15 mouse cellular contexts compared by ENCODE assay signal in the genomic region with DNA sequence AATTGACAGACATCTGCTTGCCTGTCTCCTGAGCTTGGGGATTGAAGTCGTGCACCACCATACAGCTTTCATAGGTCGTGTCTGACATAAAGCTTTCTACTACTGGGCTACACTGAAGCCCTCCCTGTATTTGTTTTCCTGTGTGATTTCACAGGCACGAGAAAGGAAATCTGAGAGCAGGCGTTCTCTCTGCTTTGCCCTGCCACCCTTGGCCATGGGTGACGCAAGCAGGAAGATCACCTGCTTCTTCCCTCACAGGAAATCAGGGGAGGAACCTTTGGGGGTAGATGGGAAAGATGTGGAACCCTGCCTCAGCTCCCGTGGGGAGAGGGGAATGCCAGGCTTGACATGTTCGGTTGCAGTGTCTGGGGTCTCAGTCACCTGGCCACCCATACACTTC. TPM values are rescaled to one million over a fixed set of nuclear protein-coding genes. Genes with fewer than 3 reads are reported as not detected.
DNase-seq lines count a peak whose midpoint lies in the region; ATAC-seq and TF ChIP-seq lines count a peak whose summit lies in the region.
"Had no signal": no experiment of that assay in that cellular context is flagged by ENCODE, and none has a peak within 500 bp of the region (broad histone marks: within the 10 kb centered on the region; RNA-seq: fewer than 3 reads in every experiment).

No protein-coding gene starts in this region.

- H3K27me3 ChIP-seq in heart, embryonic 16.5 days (ENCODE audit: control insufficient read depth, insufficient read depth, low read length): no peaks in the 10 kb centered on the region
- H3K27me3 ChIP-seq in heart, embryonic 11.5 days (ENCODE audit: control insufficient read depth, insufficient read depth, low read length): no peaks in the 10 kb centered on the region
- H3K27me3 ChIP-seq in liver, postnatal 0 days (ENCODE audit: insufficient read depth, low read length): no peaks in the 10 kb centered on the region
- H3K27me3 ChIP-seq in liver, embryonic 12.5 days (replicated peaks): peaks cover 10% of the 10 kb centered on the region; the same call in 1 of the 2 replicates
- no peaks in the 10 kb centered on the region for H3K27me3 ChIP-seq in embryonic facial prominence, embryonic 14.5 days (replicated peaks; ENCODE audit: control insufficient read depth, insufficient read depth, low read length)
- no peaks in the 10 kb centered on the region for H3K27me3 ChIP-seq in stomach, embryonic 15.5 days (replicated peaks)

- H3K9me3 ChIP-seq in heart, embryonic 16.5 days (replicated peaks; ENCODE audit: control insufficient read depth, low read length): no peaks in the 10 kb centered on the region
- H3K9me3 ChIP-seq in heart, embryonic 11.5 days (replicated peaks; ENCODE audit: control insufficient read depth, low read length): no peaks in the 10 kb centered on the region
- no peaks in the 10 kb centered on the region for H3K9me3 ChIP-seq in liver, postnatal 0 days (ENCODE audit: low read length)
- no peaks in the 10 kb centered on the region for H3K9me3 ChIP-seq in liver, embryonic 12.5 days (replicated peaks)
- H3K9me3 ChIP-seq in embryonic facial prominence, embryonic 14.5 days (ENCODE audit: control insufficient read depth, low read length): no peaks in the 10 kb centered on the region
- no peaks in the 10 kb centered on the region for H3K9me3 ChIP-seq in stomach, embryonic 15.5 days
- H3K9me3 ChIP-seq: forebrain, embryonic 13.5 days had no signal

- no peak for TF ChIP-seq EP300 in liver, postnatal 0 days (IDR thresholded peaks at IDR 0.05; ENCODE audit: low read depth)

- H3K36me3 ChIP-seq in heart, embryonic 16.5 days (ENCODE audit: control insufficient read depth, insufficient read depth): no peaks in the 10 kb centered on the region
- no peaks in the 10 kb centered on the region for H3K36me3 ChIP-seq in heart, embryonic 11.5 days (ENCODE audit: control insufficient read depth, insufficient read depth, low read length)
- H3K36me3 ChIP-seq in liver, postnatal 0 days (replicated peaks; ENCODE audit: insufficient read depth, low read length): no peaks in the 10 kb centered on the region
- H3K36me3 ChIP-seq in liver, embryonic 12.5 days: no peaks in the 10 kb centered on the region
- no peaks in the 10 kb centered on the region for H3K36me3 ChIP-seq in embryonic facial prominence, embryonic 14.5 days (ENCODE audit: control insufficient read depth, insufficient read depth, low read length)
- no peaks in the 10 kb centered on the region for H3K36me3 ChIP-seq in stomach, embryonic 15.5 days

- H3K4me1 ChIP-seq in heart, embryonic 16.5 days (ENCODE audit: control insufficient read depth, insufficient read depth, low read length): peaks cover 9% of the 10 kb centered on the region
- H3K4me1 ChIP-seq in heart, embryonic 11.5 days (ENCODE audit: control insufficient read depth, insufficient read depth, low read length): 0 out of 2 replicates have a peak, but pooled peaks cover 2% of the 10 kb centered on the region
- peaks cover 18% of the 10 kb centered on the region for H3K4me1 ChIP-seq in liver, postnatal 0 days (ENCODE audit: insufficient read depth)
- peaks cover 7% of the 10 kb centered on the region; the same call in 1 of the 2 replicates for H3K4me1 ChIP-seq in liver, embryonic 12.5 days
- H3K4me1 ChIP-seq in embryonic facial prominence, embryonic 14.5 days (ENCODE audit: control insufficient read depth, insufficient read depth, low read length): peaks cover 14% of the 10 kb centered on the region
- peaks cover 10% of the 10 kb centered on the region for H3K4me1 ChIP-seq in stomach, embryonic 15.5 days
- H3K4me1 ChIP-seq: forebrain, embryonic 13.5 days had no signal

- 0 out of 2 replicates have a peak overlapping the region, but pooled peaks have one; percentile 15 for H3K27ac ChIP-seq in heart, embryonic 16.5 days (ENCODE audit: low read length)
- no peak overlapping the region for H3K27ac ChIP-seq in heart, embryonic 11.5 days (ENCODE audit: low read depth, low read length)
- H3K27ac ChIP-seq in liver, postnatal 0 days (ENCODE audit: low read depth): peak overlapping the region; percentile 6; the same call in 1 of the 2 replicates
- no peak overlapping the region for H3K27ac ChIP-seq in liver, embryonic 12.5 days
- no peak overlapping the region; the same call in 1 of the 2 replicates for H3K27ac ChIP-seq in embryonic facial prominence, embryonic 14.5 days (replicated peaks; ENCODE audit: low read depth, low read length)
- peak overlapping the region; percentile 21; the same call in 1 of the 2 replicates for H3K27ac ChIP-seq in stomach, embryonic 15.5 days
- H3K27ac ChIP-seq: forebrain, embryonic 13.5 days had no signal

- ATAC-seq in heart, embryonic 16.5 days (replicated peaks; ENCODE audit: extremely low read depth, insufficient read depth, low FRiP score): no peak
- no peak for ATAC-seq in heart, embryonic 11.5 days (replicated peaks; ENCODE audit: insufficient number of reproducible peaks, low FRiP score, low TSS enrichment)
- ATAC-seq in liver, postnatal 0 days: peak; percentile 16
- no peak for ATAC-seq in liver, embryonic 12.5 days
- ATAC-seq in embryonic facial prominence, embryonic 14.5 days (ENCODE audit: low read depth): 0 out of 2 replicates have a peak, but pooled peaks have one; percentile 7
- ATAC-seq in stomach, embryonic 15.5 days (ENCODE audit: insufficient read depth, low FRiP score, low read depth): no peak
- ATAC-seq: activated CD4-positive, CD25-positive, alpha-beta regulatory T cell, adult 4 months; forebrain, embryonic 13.5 days; inflammation-experienced regulatory T-cells, adult 6 months had no signal

- H3K9ac ChIP-seq in heart, embryonic 16.5 days (ENCODE audit: low read length): no peak overlapping the region; the same call in 1 of the 2 replicates
- H3K9ac ChIP-seq in heart, embryonic 11.5 days (ENCODE audit: low read depth, low read length): no peak overlapping the region
- no peak overlapping the region for H3K9ac ChIP-seq in liver, postnatal 0 days (replicated peaks)
- H3K9ac ChIP-seq in liver, embryonic 12.5 days: no peak overlapping the region
- H3K9ac ChIP-seq in embryonic facial prominence, embryonic 14.5 days (ENCODE audit: low read depth, low read length): peak overlapping the region; percentile 42; the same call in 1 of the 2 replicates
- H3K9ac ChIP-seq in stomach, embryonic 15.5 days: no peak overlapping the region
- H3K9ac ChIP-seq: forebrain, embryonic 13.5 days had no signal

- no peak overlapping the region for H3K4me3 ChIP-seq in heart, embryonic 16.5 days (ENCODE audit: low read length)
- H3K4me3 ChIP-seq in heart, embryonic 11.5 days (ENCODE audit: low read depth, low read length): no peak overlapping the region
- no peak overlapping the region for H3K4me3 ChIP-seq in liver, postnatal 0 days (ENCODE audit: low read depth, low read length)
- no peak overlapping the region for H3K4me3 ChIP-seq in liver, embryonic 12.5 days
- no peak overlapping the region for H3K4me3 ChIP-seq in embryonic facial prominence, embryonic 14.5 days (ENCODE audit: low read depth, low read length)
- H3K4me3 ChIP-seq in stomach, embryonic 15.5 days (replicated peaks): no peak overlapping the region
- H3K4me3 ChIP-seq: forebrain, embryonic 13.5 days; megakaryocyte, embryonic 14.5 days had no signal

- DNase-seq in liver, postnatal 0 days: no peak
- no peak for DNase-seq in embryonic facial prominence, embryonic 14.5 days (ENCODE audit: low spot score)
- DNase-seq in urinary bladder, postnatal 36 days (ENCODE audit: low spot score in 2 of 2): no peak
- no peak for DNase-seq in adrenal gland, postnatal 25 days
- DNase-seq: B cell, adult 2 months; cerebellum, adult 9-10 months; retina, postnatal 1 day had no signal

- H3K4me2 ChIP-seq in heart, embryonic 16.5 days (ENCODE audit: low read depth, low read length): no peak overlapping the region
- H3K4me2 ChIP-seq in heart, embryonic 11.5 days: no peak overlapping the region
- no peak overlapping the region for H3K4me2 ChIP-seq in liver, postnatal 0 days (ENCODE audit: low read depth, low read length)
- H3K4me2 ChIP-seq in liver, embryonic 12.5 days: no peak overlapping the region
- H3K4me2 ChIP-seq in embryonic facial prominence, embryonic 14.5 days (ENCODE audit: low read depth, low read length): no peak overlapping the region
- no peak overlapping the region for H3K4me2 ChIP-seq in stomach, embryonic 15.5 days
- H3K4me2 ChIP-seq: forebrain, embryonic 13.5 days had no signal

- WGBS in heart, embryonic 16.5 days: 52% methylated on average over 7 of the region's 7 CpGs
- 55% methylated on average over 7 of the region's 7 CpGs for WGBS in heart, embryonic 11.5 days (ENCODE audit: insufficient replicate concordance)
- WGBS in liver, postnatal 0 days (ENCODE audit: insufficient replicate concordance): 34% methylated on average over 7 of the region's 7 CpGs
- WGBS in liver, embryonic 12.5 days (ENCODE audit: insufficient replicate concordance): 46% methylated on average over 7 of the region's 7 CpGs
- WGBS in embryonic facial prominence, embryonic 14.5 days: 18% methylated on average over 7 of the region's 7 CpGs
- 44% methylated on average over 7 of the region's 7 CpGs for WGBS in stomach, embryonic 15.5 days

- no peak for TF ChIP-seq CTCF in liver, postnatal 0 days (IDR thresholded peaks at IDR 0.05; ENCODE audit: low read depth)

RNA-seq across cellular contexts. Expression of a gene that starts 7.5 kb away (rescaled TPM):
- polyA plus RNA-seq in heart, embryonic 16.5 days (2015; fragmentation: Nextera tagmentation; extraction: Ambion mirVana): 1.3 and 1.9 TPM in 2 replicates
- polyA plus RNA-seq in heart, embryonic 11.5 days (2014; fragmentation: Nextera tagmentation; extraction: Ambion mirVana): 0.59 and 0.97 TPM in 2 replicates
- 0.15 and 0.34 TPM in 2 replicates for polyA plus RNA-seq in liver, postnatal 0 days (2015; fragmentation: Nextera tagmentation; extraction: Ambion mirVana)
- 0.84 and 0.95 TPM in 2 replicates for polyA plus RNA-seq in liver, embryonic 12.5 days (2016; fragmentation: Nextera tagmentation; extraction: Ambion mirVana)
- 2.8 and 3.3 TPM in 2 replicates for polyA plus RNA-seq in embryonic facial prominence, embryonic 14.5 days (2014; fragmentation: Nextera tagmentation; extraction: Ambion mirVana)
- 3.6 and 4.3 TPM in 2 replicates for polyA plus RNA-seq in stomach, embryonic 15.5 days (2015; fragmentation: Nextera tagmentation; extraction: Ambion mirVana)
- 3.5 and 4.0 TPM in 2 replicates for total RNA-seq in adrenal gland, postnatal 25 days (2021)

RNA-seq across cellular contexts. Expression of a gene that starts 7.6 kb away (rescaled TPM):
- polyA plus RNA-seq in heart, embryonic 16.5 days (2015; fragmentation: Nextera tagmentation; extraction: Ambion mirVana): 21.6 and 25.8 TPM in 2 replicates
- 4.2 and 6.4 TPM in 2 replicates for polyA plus RNA-seq in heart, embryonic 11.5 days (2014; fragmentation: Nextera tagmentation; extraction: Ambion mirVana)
- polyA plus RNA-seq in liver, postnatal 0 days (2015; fragmentation: Nextera tagmentation; extraction: Ambion mirVana): 2.4 and 2.8 TPM in 2 replicates
- polyA plus RNA-seq in liver, embryonic 12.5 days (2016; fragmentation: Nextera tagmentation; extraction: Ambion mirVana): 4.9 and 5.3 TPM in 2 replicates
- 32.1 and 37.8 TPM in 2 replicates for polyA plus RNA-seq in embryonic facial prominence, embryonic 14.5 days (2014; fragmentation: Nextera tagmentation; extraction: Ambion mirVana)
- polyA plus RNA-seq in stomach, embryonic 15.5 days (2015; fragmentation: Nextera tagmentation; extraction: Ambion mirVana): 19.8 and 21.5 TPM in 2 replicates
- total RNA-seq in adrenal gland, postnatal 25 days (2021): 11.1 and 13.7 TPM in 2 replicates

RNA-seq across cellular contexts. Expression of a gene that starts 22.6 kb away (rescaled TPM):
- polyA plus RNA-seq in heart, embryonic 16.5 days (2015; fragmentation: Nextera tagmentation; extraction: Ambion mirVana): 37.1 and 38.2 TPM in 2 replicates
- 29.7 and 32.2 TPM in 2 replicates for polyA plus RNA-seq in heart, embryonic 11.5 days (2014; fragmentation: Nextera tagmentation; extraction: Ambion mirVana)
- polyA plus RNA-seq in liver, postnatal 0 days (2015; fragmentation: Nextera tagmentation; extraction: Ambion mirVana): 13.0 and 16.0 TPM in 2 replicates
- polyA plus RNA-seq in liver, embryonic 12.5 days (2016; fragmentation: Nextera tagmentation; extraction: Ambion mirVana): 30.4 and 34.4 TPM in 2 replicates
- polyA plus RNA-seq in embryonic facial prominence, embryonic 14.5 days (2014; fragmentation: Nextera tagmentation; extraction: Ambion mirVana): 44.2 and 50.4 TPM in 2 replicates
- 39.9 and 43.6 TPM in 2 replicates for polyA plus RNA-seq in stomach, embryonic 15.5 days (2015; fragmentation: Nextera tagmentation; extraction: Ambion mirVana)
- 54.7 and 55.8 TPM in 2 replicates for total RNA-seq in adrenal gland, postnatal 25 days (2021)

RNA-seq across cellular contexts. Expression of a gene that starts 30.4 kb away (rescaled TPM):
- polyA plus RNA-seq in heart, embryonic 16.5 days (2015; fragmentation: Nextera tagmentation; extraction: Ambion mirVana): 66.3 and 75.5 TPM in 2 replicates
- 69.5 and 72.7 TPM in 2 replicates for polyA plus RNA-seq in heart, embryonic 11.5 days (2014; fragmentation: Nextera tagmentation; extraction: Ambion mirVana)
- 61.9 and 66.5 TPM in 2 replicates for polyA plus RNA-seq in liver, postnatal 0 days (2015; fragmentation: Nextera tagmentation; extraction: Ambion mirVana)
- 46.6 and 50.8 TPM in 2 replicates for polyA plus RNA-seq in liver, embryonic 12.5 days (2016; fragmentation: Nextera tagmentation; extraction: Ambion mirVana)
- polyA plus RNA-seq in embryonic facial prominence, embryonic 14.5 days (2014; fragmentation: Nextera tagmentation; extraction: Ambion mirVana): 77.5 and 82.9 TPM in 2 replicates
- polyA plus RNA-seq in stomach, embryonic 15.5 days (2015; fragmentation: Nextera tagmentation; extraction: Ambion mirVana): 95.8 and 102 TPM in 2 replicates
- 55.1 and 58.2 TPM in 2 replicates for total RNA-seq in adrenal gland, postnatal 25 days (2021)

RNA-seq across cellular contexts. Expression of a gene that starts 38.8 kb away (rescaled TPM):
- 77.9 and 88.1 TPM in 2 replicates for polyA plus RNA-seq in heart, embryonic 16.5 days (2015; fragmentation: Nextera tagmentation; extraction: Ambion mirVana)
- polyA plus RNA-seq in heart, embryonic 11.5 days (2014; fragmentation: Nextera tagmentation; extraction: Ambion mirVana): 114 and 131 TPM in 2 replicates
- 70.1 and 76.2 TPM in 2 replicates for polyA plus RNA-seq in liver, postnatal 0 days (2015; fragmentation: Nextera tagmentation; extraction: Ambion mirVana)
- 217 and 228 TPM in 2 replicates for polyA plus RNA-seq in liver, embryonic 12.5 days (2016; fragmentation: Nextera tagmentation; extraction: Ambion mirVana)
- 158 and 162 TPM in 2 replicates for polyA plus RNA-seq in embryonic facial prominence, embryonic 14.5 days (2014; fragmentation: Nextera tagmentation; extraction: Ambion mirVana)
- polyA plus RNA-seq in stomach, embryonic 15.5 days (2015; fragmentation: Nextera tagmentation; extraction: Ambion mirVana): 153 and 155 TPM in 2 replicates
- 68.0 and 76.9 TPM in 2 replicates for total RNA-seq in adrenal gland, postnatal 25 days (2021)

Comparison
In these comparisons a context has a peak if more than half of its experiments do, and no peak if none do; other contexts are left out.
1. ATAC-seq: peak in liver, postnatal 0 days (single experiment) and embryonic facial prominence, embryonic 14.5 days (single experiment); none in heart, embryonic 16.5 days (single experiment), heart, embryonic 11.5 days (single experiment), liver, embryonic 12.5 days (single experiment) and stomach, embryonic 15.5 days (single experiment).
2. H3K27ac ChIP-seq: peak in heart, embryonic 16.5 days (single experiment), liver, postnatal 0 days (single experiment) and stomach, embryonic 15.5 days (single experiment); none in heart, embryonic 11.5 days (single experiment), liver, embryonic 12.5 days (single experiment) and embryonic facial prominence, embryonic 14.5 days (single experiment).